Mouse (Mus musculus) layer of hippocampus, adult 11-12 months (tissue): ENCODE results near the gene Snrnp27.

Experiments used
- DNase-seq: peaks from one replicate; pipeline ENCODE4 v3.0.0; 2022; ENCODE audit warnings: low spot score

Snrnp27 gene

DNA sequence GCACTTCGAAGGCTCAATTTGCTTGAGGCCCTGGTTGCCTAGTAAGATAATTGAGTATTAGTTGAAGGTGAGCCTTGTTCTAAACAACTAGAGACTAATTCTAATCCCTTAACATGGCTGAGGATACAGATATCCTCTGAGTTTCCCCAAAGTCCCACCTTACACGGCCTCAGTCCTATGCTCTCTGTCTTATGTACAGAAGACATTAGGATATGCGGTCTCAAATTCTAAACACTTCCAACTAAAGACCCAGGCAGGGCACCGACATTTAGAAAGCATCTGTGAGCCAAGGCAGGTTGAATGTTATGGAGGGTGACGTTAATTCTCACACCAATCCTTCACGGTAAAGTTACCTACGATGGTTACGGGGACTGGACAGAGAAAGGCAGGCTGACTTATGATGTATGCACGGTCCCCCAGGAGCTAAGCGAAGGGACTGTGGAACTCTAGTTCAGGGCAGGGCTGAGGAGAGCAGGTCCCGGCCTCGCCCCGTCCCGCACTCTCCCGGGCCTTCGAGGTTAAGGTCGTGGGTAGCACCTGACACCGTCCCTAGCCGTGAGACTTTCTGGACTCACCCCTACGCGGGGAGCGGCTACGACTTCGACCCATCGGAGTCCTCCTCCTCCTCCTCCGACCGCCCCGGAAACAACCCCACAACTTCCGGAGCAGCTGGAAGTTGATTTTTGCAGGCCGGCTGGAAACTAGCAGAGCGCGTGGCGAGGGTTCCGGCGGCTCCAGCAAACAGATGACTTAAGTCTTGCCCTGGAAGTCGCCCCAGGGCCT is at the start of gene Snrnp27:
TSS of gene Snrnp27 (minus strand) at position 651 of the 783 bp plus-strand sequence.
- peak; percentile 87 for DNase-seq

DNA sequence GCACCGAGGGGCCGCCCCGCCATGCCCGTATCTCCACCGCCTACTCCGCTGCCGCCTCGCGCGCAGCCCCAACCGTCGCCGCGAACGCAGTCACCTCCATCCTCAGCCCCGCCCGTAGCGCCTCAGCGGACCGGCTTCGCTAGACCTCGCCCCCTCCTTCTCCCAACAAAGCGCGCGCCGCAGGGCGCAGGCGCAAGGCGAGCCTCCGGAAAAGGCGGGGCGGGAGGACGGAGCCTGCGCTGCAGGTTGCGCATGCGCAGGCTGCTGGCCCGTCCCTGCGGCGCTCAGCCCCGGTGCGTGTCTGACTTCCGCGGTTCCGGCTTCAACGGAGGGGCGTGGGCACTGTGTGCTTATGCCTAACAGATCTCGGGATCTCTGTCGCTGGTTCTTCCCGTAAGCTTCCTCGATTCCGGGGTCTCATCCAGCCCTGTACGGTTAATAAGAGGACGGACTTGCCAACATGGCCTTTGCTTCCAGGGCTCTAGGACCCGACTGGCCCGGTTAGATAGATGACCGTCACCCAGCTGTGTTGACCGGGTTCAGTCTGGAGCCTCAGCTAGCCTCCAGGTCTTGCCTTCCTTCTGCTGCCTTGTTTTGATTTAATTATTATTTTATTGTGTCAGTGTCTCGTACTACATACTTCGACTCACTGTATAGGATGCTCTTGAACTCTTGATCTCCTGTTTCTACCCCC is 49.0 kb upstream of the Snrnp27 start, which contains the start of gene Gmcl1:
TSS of gene Gmcl1 (minus strand) at position 201 of the 694 bp plus-strand sequence.
- DNase-seq = peak; percentile 90

DNA sequence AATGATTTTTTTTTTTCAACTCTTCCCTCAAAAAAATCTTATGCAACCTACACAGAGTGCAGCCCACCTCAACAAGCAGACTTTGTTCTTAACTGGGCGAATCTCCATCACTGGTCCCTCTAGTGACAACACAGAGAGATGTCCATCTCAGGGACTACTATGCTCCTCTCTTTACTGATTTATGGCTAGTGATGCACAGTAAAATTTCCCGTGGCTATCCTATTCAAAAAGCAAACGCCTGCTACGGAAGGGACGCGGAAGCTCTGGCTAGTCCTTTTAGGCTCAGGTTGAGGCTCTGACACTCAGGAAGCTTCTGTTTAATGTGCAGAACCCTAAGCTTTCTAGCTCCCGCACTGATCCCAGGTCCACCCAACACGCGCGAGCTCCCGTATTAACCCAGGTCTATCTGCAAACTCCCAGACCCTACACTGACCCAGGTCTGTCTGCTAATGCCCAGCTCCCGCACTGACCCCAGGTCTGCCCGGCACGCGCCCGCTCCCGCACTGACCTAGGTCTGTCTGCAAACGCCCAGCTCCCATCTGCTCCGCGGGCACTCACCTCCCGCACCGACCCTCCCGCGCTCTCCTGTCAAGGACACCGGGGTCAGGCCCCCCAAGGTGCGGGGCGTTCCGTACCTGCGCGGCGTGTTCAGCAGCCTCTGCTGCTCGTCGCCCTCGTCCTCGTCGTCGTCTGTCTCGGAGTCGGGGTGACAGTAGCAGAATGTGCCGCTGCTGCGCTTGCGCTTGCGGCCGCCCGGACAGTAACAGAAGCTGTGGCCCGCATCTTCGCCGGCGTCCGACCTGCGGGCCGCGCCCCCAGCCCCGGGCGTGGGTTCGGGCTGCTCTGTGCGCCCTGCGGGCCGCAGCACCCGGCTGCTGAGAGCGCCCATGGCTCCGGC is 48.2 kb upstream of the Snrnp27 start:
- no peak for DNase-seq

DNA sequence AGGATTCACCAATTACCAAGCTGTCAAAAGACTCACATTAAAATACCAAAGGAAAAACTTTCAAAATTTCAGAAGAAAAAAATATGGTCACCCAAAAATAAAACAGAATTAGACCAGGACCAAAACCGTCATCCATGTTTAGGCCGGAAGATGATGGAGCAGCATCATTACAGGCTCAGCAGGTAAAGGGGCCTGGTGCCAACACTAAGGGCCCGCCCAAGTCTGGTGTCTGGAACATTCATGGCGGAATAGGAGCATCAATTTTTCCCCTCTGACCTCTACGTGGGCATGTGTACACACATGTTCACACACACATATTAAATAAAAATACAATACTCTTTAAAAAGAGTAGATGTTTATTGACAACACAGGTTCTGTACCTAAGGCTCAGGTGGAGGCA is 44.4 kb upstream of the Snrnp27 start:
- DNase-seq = no peak

DNA sequence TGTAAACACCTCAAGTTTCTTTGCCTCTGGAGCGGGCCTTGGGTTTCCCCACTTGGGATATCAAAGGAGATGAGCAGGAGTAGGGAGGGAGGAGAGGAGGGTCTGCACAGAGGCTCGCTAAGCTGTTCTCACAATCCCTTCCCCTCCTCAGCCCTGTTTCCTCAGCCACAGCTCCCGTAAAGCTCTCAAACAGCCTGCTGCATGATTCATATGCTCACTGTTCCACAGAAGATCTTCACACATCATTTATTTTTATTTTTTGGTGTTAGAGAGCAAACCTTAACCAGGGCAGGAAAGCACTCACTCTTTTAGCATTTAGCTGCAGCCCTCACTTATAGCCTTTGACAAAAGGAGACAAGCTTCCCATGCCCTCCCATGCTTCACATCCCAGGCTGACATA is 37.7 kb upstream of the Snrnp27 start:
- DNase-seq = no peak

DNA sequence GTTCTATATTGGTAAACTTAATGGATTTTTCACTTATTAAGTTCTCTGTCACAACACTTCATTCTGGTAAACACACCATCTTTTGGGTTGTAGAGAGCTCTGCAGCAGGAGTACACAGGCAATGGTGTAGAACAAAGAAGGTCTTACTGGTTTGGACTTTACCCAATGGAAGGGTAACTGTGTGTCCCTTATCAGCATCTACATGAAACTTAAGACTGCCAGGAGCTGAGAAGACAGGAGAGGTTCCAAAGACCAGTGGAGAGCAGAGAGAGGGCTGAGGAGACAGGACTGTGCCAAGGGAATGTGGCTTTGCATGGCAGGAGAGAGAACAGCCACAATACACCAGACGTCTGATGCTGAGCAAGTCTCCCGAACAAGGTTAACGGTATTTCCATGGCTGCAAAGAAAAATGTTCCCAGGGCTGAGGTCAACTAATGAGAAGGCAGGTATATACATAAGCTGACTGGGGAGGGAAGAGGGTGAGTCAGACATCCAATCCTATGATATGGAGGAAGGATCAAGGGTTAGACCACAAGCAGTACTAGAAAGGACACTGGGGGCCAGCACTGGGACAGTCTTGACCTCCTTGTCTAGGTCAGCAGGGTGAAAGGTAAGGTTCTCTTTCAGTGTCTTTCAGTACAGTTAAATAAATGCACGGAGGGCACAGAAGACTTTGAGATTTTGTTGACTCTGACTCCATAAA is 23.9 kb upstream of the Snrnp27 start:
- no peak for DNase-seq

DNA sequence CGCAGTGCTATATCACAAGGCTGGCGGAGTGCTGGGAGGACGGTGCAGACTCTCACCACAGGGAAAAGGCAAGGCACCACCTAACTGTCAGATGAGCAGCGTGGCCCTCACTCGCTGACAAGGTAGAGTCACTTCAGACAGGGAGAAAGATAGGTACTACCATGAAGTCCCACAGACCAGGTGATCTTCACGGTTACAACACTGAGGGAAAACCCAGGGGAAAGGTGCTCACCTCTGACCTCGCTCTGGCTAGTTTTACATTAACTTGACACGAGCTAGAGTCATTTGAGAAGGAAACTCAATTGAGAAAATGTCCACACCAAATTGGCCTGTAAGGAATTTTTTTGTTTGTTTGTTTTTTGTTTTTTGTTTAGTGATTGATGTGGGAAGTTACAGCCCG is 18.3 kb upstream of the Snrnp27 start:
- DNase-seq = no peak

DNA sequence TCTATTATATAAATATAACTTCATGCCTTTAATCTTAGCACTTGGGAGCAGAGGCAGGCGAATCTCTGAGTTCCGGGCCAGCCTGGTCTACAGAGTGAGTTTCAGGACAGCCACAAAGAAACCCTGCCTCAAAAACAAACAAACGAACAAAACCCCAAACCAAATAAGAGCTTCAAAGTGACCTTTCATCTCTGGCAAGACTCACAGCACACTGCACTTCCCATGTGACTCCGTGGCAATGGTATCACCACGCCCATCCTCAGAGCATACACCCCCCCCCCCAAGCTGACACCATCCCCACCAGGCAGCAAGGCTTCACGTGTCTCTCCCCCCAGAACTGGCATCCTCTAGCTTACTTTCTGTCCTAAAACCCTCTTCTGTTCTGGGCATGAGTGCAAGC is 13.6 kb upstream of the Snrnp27 start:
- no peak for DNase-seq

DNA sequence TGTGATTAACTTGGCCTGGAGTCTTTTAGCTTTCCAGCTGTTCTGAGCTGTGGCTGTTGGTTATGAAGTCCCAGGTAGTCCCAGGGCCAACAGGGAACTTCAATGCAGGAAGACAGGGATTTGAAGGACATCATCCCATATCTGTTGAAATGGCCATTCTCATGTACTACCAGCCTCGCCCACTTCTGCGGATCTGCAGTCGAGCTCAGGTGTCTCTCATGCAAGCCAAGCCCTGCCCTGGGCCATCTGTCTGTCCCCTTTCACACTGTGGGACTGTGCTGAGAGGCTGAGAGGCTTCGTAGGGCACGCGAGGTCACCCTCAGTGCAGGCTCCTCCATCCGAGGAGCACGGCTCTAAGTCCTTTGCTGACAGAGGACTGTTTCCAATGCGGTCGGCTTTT is 11.9 kb upstream of the Snrnp27 start:
- no peak for DNase-seq

DNA sequence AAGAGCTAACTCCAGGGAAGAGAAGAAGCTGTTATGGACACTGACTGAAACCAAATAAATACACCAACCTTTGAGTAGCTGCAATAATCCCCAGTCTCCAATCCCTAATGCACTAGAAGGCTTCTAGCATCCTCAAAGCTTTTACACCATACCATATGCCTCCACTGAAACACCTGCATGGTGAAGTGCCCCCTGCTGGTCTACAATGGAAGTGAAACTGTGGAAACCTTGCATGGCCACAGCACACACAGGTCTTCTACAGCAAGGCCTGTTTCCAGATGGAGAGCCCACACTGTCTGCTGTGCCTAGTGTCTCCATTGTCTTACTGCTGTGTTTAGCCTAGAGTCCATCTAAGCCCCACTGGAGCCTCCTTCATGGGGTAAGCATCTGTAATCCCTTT is 10.1 kb upstream of the Snrnp27 start:
- peak; percentile 54 for DNase-seq

DNA sequence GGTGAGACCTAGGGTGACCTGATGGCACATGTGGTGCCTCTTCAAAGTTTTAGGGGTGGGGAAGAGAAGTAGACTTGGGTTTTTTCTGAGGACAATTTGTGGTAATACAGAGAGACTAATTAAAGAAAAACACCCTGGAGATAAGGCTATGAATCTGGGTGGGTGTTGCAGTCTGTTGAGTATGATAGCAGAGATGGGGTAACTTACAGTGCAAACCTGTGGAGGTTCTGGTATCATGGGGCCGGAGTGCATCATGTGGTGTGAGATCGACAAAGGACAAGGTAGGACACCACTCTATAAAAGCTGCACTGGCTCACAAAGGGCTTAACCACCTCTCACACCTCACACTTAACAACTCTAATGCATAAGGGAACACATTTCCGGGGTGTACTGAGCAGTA is 5.3 kb upstream of the Snrnp27 start:
- DNase-seq = no peak

DNA sequence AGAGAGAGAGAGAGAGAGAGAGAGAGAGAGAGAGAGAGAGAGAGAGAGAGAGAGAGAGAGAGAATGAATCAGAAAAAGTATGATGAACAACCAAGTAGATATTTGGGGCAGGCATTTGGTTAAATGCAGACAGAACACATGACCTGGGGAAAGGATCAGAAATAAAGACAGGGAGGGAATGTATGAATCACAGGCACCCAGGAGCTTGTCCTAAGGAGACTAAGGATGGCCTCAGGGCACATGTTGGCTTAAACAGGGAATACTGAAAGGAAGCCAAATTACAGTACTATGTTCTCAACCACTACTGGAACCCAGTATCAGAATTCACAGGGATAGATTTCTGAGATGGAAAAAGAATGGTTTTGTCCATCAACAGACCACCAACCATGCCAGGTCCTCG is 2.6 kb upstream of the Snrnp27 start:
- DNase-seq = no peak

DNA sequence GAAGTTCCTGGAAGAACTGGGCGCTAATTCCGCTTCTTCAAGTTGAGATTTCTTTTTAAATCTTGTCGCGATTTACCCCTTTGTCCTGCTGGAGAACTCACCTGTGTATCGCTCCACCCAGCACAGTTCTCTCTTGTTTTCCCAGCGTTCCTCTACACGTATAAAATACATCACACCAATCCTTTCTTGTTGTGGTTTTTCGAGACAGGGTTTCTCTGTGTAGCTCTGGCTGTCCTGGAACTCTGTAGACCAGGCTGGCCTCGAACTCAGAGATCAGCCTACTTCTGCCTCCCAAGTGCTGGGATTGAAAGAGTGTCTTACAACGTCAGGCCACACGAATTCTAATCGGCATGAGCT is 311 bp upstream of the Snrnp27 start:
- DNase-seq = no peak

DNA sequence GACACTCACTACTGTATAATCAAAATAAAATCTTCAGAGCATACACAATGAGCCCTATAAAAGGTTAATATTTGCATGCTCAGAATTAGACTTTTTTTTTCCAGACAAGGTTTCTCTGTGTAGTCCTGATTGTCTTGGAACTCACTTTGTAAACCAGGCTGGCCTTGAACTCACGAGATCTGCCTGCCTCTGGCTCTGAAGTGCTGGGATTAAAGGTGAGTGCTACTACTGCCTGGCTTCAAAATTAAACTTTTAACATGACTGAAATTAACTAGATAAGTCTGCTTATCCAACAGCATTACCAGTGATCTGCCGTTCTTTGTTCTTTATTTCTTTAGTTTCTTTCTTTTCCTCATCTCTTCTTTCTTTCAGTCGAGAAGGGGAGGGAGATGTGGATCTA is 3.0 kb downstream of the Snrnp27 start:
- no peak for DNase-seq

DNA sequence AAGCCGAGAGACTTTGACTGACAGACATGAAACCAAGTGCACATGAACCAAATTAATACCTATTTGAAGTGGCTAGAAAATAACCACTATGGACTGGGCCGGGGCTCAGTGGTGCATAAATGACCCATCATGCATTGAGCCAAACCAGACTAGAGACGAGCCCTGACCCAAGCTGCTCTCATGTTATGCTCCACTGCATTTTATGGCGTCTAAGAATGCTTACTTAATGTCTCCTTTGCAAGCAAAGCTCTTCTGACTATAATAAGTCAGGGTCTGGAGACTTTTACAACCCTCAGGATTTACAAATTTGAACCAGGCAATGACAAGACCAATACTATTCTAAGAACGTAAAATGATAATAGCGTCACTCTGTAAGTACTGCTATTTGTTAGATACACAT is 6.0 kb downstream of the Snrnp27 start:
- DNase-seq = no peak

DNA sequence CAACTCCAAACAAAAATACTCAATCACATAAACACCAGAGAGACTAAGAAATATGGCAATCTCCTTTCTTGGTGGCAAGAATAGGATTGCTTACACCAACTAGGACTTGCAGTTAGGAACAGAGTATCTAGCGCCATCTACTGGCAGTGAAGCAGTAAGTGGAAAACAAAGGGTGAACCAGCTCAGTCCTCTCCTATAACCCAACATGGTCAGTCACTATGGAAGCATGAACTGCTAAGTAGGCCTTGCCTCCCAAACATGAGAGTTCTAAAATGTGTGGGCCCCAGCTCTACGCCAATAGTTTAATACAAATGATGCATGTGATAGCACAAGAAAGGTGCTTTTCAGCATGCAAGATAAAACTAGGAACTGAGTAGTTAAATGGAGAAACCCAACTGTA is 13.4 kb downstream of the Snrnp27 start:
- DNase-seq = peak; percentile 72

DNA sequence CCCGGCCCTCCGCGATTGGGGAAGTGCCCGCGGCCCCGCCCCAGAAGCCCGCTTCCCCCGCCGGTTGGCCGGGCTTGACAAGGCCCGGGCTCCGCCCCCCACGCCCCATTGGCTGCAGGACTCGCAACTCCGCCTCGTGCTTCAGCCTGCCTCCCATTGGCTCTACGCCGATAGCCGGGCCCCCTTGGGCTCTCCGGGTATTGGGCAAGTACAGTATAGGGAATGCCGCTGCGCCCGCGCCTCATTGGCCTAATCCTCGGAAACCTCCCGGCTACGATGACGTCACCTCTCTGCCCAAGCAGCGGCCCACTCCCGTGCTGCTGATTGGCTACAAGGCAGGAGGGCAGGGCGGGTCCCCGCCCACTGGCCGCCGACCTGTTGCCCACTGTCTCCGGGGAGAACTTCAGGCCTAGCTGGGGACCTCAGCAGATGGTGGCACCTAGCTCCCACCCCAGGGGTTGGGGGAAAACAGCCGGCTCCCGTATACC is 15.0 kb downstream of the Snrnp27 start:
- peak; percentile 100 for DNase-seq

DNA sequence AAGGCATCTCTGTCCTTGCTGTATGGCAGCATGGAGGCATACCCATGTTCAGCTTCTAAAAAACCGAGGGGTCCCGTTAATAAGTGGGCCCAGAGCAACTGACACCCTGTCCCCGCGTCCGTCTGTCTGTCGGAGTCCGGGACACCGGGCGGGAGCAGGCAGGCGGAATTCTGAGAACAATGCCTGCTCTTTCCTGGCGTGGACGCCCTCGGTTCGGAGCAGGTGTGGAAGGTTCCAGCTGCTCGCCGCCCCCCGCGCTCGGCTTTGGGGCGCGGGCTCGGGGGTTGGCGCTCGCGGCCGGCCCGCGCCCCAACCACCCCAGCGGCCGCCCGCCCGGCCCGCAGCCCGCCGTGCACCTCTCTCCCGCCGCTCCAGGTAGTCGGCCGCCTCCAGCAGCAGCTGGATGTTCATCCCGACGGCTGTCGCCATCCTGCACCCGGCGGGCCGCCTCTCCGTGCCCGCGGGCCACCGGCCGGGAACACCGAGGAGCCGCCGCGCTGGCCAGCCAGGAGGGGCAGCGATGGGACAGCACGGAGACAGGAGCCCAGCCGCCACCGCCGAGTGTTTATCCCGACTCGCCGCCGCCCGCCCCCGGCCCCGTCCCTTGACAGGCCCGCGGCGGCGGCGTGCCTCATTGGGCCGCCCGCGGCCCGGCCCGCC is 15.6 kb downstream of the Snrnp27 start, which contains the start of gene Mxd1:
TSS of gene Mxd1 (minus strand) at position 582 of the 660 bp plus-strand sequence.
- peak; percentile 16 for DNase-seq

DNA sequence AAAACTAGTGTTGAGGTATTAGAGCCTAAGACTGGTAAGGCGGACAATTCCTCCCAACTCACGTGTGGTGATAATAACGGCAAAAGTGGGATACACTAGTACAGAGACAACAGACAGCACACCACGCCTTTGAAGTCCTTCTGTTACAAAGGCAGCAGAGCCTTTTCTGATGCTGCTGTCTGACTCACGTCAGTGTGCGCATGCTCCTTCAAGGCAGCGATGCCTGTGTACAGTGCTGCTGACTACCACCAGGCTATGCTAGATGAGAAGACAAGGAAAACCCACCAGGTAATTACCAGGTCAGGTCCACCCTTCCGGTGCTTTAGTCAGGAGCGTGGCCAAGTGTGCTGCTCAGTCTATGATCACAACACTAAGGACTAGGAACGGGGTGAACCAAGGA is 17.3 kb downstream of the Snrnp27 start:
- no peak for DNase-seq

DNA sequence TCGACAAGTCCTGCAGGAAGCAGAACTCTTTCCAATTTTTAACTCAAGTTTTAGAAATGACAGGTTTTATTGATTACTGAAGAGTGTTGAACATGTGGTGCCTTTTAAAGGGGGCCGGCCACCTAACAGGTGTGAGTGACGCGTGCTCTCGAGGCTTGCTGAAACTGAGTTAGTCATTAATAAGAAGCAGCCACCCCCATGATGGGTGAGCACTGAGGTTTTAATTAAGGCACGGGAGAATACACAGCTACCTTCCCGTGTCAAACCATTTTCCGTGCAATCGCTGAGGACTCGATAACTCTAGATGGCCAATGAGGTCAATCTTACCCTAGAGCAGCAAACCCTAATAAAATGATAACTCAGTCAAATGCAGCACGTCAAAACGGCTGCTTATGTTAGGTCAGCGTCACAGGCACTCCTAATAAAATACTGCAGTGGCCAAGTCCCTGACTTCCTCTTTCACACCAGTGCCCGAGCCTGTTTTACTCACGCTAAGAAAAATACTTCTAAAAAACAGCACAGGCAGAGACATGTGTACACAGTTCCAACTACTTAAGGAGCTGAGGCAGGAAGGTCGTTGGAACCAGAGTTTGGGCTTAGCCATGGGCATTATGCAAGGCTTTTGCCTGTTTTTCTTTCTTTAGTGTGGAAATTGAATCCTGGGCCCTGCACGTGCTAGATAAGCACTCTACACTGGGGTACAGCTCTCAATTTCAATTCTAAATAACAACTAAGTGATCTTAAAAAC is 18.6 kb downstream of the Snrnp27 start:
- no peak for DNase-seq
